Mouse (Mus musculus) urinary bladder, postnatal 10 days (tissue): ENCODE results near the gene Fpgs.

Experiments used
- DNase-seq: peaks from one replicate; pipeline ENCODE4 v3.0.0; 2022; ENCODE audit warnings: low spot score

The Fpgs gene

DNA sequence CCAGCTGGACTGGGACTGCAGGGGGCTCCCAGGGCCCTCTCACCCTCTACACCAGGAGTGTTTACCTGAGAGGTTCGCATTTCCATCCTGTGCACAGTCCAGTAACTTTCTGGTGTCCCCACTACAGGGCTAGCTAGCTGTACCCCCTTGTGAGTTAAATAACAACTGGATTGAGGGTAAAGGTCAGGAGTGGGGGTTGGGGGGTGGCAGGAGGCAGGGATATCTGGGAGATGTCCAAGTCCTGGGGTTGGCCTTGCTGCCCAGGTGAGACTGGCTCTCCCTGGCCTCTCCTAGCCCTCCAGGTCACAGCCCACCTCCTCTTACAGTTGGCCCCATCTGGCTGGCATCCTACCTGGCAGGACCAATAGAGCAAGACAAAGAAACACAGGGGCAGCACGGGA lies at the start of gene Fpgs:
Gene Fpgs (minus strand): TSS at position 125 of the 401 bp plus-strand sequence.
- DNase-seq = no peak

DNA sequence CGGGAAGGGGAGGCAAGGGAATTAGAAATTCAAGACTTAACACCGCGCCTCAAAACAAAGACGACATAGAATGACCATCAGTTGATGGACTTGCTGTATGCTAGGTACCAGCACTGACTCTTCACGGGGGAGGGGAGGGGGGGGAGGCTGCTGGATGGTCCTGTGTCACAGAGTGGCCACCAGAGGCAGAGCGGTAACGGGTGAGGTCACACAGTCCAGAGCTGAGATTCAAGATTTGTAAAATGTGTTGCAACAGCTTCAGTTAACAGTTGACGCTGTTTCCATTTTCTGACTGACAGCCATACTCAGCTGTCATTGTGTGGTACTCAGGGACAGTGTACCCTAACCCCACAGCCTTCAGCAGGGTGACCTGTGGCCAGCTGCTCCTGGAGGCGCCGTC lies 48.2 kb upstream of the Fpgs start:
- no peak for DNase-seq

DNA sequence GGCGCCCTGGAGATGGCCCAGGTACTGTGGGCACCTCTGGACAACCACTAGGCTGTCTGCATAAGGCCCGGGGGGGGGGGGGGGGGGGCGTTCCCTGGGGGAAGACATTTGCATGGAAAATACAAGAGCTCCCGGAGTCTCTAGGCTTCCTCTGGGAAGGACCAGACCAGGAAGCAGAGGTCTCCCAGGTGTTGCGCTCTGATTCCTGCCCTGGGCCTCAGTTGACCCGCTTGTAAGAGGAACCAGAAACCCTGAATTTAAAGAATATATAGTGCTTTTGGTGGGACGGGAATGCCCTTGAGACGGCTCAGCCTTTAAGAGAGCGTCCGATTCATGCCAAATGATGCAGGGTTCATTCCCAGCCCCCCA lies 47.7 kb upstream of the Fpgs start:
- no peak for DNase-seq

DNA sequence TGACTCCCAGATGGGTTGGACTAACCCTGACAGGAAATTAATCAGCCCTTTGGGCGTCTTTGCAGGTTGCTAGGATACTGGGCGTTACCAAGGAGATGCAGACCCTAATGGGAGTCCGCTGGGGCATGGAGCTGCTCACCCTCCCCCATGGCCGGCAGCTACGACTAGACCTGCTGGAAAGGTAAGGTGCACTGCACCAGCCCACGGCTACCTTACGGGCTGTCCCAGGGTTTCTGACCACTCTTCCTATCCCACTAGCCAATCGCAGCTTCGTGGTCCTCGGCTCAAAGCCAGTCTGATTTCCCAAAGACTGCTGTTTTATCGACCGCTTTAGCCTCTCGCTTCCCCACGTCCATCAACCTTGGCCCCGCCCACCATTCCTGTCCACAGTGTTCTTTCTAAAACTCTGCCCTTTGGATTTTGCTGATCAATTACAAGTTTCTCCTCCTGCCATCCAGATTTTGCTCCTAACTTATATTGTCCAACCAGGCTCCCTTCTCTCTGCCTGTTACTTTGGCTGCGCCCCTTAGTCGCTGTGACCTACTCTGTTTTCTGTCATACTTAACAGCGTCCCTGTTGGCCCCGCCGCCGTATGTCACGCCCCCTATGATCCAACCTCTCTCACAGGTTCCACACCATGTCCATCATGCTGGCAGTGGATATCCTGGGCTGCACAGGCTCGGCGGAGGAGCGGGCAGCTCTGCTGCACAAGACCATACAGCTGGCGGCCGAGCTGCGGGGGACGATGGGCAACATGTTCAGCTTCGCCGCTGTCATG lies 47.1 kb upstream of the Fpgs start:
- no peak for DNase-seq

DNA sequence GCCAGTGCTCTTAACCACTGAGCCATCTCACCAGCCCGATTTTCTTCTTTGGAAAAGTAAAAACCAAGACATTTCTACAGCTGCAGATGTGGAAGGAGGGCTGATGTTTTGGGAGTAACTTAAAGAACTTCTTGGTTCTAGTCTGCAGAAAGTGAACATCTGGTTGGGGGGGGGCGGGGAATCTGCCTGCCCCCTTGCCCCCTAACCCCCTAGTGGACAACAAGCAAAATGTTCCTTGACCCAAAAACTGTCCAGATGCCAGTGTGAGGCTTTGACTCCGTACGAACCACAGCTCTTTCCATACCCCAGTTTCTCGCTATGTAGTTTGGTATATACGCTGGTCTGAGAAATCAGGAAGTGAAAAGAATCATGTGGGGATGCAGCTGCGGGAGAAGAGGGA lies 46.3 kb upstream of the Fpgs start:
- no peak for DNase-seq

DNA sequence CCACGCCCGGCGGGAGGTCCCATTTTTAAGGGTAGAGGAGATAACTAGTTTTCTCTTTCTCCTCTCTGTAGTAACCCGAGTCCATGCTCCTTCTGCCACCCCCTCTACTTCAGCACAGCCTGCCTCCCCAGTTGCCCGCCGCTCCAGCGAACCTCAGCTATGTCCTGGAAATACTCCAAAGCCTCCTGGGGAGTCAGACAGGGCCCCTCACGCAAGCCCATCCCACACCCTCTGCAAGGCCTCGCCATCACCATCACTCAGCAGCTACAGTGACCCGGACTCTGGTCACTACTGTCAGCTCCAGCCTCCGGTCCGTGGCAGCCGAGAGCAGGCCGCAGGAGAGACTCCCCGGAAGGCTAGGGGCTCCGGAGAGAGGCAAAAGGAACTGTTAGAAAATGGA lies 45.1 kb upstream of the Fpgs start:
- no peak for DNase-seq

DNA sequence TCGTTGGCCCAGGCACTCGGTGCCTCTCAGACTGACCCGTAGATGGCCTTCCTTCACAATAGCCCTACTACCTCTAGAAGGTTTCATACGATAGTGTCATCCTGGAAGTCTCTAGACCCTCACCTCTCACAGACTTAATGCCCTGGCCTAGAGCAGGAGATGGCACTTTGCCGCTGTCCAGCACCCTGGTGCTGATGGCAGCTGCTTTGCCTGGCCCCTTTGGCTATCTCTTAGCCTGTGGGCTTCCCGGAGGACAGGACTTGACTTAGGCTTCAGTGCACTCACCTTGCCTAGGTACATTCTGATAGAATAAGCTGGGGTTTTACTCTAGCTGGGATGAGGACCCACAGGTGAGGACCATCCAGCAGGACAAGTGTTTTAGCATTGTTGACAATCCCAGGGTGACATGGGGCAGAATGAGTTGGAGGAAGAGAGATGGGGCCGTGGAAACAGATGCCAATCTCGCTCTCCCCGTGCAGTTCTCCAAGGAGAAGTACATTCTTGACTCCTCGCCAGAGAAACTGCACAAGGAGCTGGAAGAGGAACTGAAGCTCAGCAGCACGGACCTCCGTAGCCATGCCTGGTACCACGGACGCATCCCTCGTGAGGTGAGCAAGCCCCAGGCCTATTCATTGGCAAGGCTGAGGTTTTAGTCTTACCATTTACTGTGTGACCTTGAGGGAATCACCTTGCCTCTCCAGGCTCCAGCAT lies 40.5 kb upstream of the Fpgs start:
- DNase-seq = no peak

DNA sequence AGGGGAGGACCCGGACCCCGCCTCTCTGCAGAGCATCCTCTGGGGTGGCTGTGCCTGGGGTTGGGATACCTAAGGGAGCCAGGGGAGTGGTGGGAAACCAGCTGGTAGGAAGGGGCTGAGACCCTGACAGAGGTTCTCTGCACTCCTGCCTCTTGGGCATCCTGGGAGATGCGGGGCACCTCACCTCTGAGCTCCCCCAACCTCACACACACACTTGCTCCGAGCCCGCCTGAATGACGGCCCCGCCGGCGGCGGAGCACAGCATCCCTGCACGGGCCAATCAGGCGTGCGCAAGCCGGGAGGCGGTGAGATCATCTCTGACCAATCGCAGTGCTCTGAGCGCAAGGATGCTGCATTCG lies 38.2 kb upstream of the Fpgs start:
- no peak for DNase-seq

DNA sequence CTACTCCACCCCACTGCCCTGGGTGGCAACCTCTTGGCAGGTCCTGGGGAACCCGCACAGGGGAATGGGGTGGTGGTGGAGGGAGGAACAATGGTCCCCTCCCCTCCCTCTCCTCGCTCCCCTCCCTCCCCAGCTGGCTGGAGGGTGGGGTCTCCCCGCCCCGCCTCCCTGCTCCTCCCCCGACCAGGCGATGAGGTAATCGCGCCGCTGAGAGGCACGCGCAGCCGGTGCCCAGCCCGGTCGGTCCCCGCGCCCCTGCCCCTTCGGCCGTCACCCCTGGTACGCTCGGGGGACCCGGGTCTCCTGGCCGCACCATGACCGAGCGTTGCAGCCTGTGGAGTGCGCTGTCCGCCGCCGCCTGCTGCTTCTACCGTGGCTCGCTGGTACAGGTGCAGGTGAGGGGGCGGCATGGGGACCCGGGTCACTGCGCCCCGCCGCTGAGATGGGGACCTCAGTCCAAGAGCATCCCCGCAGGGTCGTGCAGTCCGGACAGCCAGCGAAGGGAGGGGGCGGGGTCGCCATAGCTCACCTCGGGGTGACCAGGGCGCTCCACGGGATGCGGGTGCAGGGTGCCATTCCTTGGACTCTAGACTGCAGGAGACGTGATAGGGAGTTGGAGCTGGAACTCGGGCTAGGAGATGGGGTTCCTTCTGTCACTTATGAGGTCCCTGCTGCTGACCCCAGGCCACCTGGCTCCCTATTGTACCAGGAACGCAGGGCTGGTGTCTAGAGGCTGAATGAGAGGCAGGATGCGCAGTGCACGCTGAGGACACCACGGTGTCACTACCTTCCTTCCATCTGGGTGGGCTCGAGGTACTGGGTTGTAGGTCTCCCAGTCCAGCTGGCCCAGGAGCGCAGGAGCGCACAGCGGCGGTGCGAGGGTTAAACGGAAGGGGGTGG lies 37.6 kb upstream of the Fpgs start:
- DNase-seq = no peak

DNA sequence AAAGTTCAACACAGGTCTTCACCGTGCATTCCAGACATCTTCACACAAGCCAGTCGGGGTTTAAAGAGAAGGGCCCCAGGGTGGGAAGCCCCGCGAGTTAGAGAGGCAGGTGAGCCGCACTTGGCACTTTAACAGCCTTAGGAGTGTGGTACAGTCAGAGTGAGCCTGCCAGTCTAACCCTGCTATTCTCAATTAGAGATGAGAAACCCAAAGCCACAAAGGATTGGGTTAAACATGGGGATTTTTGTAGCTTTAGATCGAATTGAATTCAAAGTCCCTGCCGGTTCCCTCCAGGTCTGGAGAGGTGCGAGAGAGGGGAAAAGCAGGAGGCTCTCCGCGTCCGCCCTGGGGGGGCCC lies 36.9 kb upstream of the Fpgs start, which contains the start of gene 6330409D20Rik:
Gene 6330409D20Rik (minus strand): TSS at position 101 of the 357 bp plus-strand sequence.
- no peak for DNase-seq

DNA sequence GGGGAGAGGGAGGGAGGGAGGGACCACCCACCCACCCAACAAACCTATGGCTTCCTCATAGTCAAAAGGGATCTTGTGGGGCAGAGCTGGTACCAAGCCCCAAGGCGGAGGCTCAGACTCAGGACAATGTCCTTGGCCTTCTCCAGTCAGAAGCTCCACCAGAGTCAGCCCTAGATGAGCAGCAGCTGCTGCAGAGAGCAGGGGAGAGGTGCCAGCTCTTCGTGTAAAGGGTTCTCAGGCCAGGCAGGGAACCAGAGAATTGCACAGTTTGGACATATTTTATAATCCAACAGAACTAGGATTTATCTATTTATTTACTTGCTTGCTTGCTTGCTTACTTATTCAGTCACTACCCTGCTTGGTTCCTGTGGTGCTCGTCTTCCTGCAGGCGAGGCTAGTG lies 35.4 kb upstream of the Fpgs start:
- no peak for DNase-seq

DNA sequence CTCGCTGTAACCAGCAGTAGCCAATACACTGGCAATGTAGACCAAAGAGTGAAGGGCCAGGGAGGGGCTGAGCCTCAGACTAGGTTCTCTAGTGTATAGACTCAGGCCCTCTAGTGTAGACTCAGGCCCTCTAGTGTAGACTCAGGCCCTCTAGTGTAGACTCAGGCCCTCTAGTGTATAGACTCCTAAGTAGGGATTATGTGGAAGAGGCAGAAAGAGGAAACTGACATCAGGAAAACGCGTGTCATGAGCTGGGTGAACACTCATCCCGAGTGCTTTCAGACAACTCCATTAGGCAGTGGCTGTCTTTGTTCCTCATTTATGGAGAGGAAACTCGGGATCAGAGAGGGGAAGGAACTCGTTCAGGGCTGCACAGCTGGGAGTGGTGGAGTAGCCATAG lies 33.1 kb upstream of the Fpgs start:
- DNase-seq = no peak

DNA sequence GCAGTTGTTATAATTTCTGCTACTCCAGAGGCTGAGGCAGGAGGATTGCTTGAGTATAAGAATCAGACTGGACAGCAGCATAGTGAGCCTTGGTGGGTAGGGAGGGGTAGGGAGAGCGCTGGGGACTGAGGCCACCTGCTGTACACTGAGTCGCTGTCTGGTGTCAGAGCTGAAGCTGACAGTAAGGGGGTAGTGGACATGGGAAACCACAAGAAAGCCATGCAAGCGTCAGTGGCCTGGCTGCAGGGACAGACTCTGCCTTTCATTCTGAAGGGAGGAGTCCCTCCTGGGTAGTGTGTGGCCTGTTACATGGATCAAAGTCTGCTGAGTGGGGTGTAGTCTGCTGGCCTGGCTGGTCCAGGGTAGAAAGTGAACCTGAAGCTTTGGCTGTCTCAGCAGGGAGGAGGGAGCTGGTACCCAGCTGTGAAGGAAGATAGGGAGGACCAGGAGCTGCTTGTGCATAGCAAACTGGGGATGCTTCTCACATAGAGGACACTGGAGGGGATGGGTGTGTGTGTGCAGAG lies 32.4 kb upstream of the Fpgs start:
- no peak for DNase-seq

DNA sequence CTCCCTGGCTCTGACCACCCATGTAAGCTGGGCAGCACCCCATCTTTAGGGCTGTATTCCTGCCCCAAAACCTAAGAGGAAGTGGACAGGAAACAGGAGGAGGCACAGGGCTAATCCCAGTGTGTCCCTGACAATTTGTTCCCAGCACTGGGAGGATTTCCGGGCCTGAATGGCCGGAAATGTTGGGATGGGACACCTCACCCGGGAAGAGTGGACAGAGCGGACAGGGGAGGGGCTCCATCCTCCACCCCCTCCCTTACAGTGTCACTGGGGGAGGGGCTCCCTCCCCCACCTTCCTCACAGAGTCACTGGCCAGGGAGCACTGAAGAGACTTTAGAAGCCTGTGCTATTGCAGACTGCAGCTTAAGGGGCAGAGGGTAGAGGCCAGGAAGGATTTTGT lies 31.0 kb upstream of the Fpgs start:
- no peak for DNase-seq

DNA sequence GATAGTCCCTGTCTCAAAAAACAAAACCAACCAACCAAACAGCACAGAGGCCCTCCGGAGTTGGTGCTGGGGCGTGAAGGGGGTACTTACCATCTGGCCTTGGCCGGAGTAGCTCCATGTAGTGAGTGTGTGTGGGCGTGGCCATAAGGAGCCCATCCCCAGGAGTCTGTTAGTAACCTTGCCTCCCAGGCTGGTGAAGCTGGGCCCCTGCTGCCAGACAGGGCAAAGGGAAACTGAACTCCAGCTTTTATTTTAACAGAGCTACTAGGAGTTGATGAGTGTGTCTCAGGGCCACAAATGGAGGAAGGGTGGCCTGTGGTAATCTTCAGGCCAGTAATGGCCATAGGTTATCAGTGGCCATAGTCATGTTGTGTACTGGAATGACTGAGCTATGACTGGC lies 30.5 kb upstream of the Fpgs start:
- no peak for DNase-seq

DNA sequence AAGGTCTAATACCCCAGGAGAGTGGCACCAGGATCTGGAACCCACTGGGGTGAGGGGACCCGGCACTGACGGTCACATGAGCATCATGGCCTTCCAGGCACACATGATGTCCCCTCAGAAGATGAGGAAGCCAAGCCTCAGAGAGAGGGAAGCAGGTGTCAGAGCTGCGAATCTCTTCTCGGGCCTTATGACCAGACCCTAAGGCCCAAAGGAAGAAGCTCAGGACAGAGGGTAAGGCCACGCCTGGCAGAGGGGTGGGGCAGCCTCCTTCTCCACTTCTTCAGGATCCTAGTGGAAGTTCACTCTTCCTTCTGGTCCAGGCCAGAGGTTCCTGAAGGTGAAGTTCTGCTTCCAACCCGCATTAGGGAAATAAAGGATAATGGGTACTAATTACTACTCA lies 28.8 kb upstream of the Fpgs start:
- DNase-seq = no peak

DNA sequence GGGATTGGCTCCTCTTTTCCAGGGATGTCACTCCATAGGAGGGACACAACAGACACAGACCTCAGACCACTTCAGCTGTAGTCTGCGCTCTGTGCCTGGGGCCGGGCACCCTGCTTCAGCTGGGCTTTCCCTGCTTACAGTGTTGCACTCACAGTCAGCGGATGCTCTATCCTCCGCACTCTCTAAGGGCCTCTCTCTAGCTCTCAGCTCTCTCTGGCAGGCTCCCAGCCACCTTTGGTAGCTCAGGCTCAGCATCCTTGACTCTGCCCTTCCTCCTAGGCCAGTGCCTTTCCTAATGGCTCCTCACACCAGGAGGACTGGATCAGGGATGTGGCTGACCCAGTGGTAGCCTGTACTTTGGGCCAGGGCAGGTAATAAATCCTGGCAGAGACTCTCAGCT lies 28.0 kb upstream of the Fpgs start:
- no peak for DNase-seq

DNA sequence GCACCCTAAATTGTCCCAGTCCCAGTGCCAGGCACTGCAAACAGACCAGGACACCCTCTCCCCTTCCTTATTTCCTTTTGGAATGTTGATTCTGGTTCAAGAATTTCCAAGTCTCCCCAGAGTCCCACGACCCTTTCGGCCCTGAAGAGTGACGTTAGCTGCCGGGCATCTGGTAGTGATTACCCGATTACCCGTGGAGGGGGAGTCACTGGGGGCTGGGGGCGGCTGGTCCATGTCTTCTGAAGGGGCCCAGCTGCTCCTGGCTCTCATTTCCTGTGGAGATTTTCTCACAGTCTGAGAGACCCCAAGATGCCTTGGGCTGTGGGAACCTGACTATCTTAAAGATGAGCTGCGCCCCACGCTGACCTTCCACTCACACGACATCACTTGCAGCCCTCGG lies 26.9 kb upstream of the Fpgs start:
- DNase-seq = no peak

DNA sequence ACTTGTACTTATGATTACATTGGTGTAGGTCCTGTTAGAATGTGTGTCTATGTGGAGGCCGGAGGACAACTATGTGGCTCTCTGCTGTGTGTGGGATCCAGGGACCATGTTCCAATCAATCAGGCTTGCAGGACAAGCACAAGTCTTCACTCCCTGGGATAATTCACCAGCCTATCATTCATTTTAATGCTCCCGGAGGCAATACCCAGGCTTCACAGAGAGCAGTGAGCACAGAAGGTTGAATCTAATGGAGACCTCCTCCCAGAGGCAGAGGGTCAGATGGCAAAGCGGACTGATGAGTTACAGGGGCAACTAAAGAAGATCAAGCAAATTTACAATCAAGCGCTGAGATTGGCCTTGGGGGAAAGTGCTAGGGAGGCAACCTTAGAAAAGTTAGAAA lies 25.6 kb upstream of the Fpgs start:
- no peak for DNase-seq

DNA sequence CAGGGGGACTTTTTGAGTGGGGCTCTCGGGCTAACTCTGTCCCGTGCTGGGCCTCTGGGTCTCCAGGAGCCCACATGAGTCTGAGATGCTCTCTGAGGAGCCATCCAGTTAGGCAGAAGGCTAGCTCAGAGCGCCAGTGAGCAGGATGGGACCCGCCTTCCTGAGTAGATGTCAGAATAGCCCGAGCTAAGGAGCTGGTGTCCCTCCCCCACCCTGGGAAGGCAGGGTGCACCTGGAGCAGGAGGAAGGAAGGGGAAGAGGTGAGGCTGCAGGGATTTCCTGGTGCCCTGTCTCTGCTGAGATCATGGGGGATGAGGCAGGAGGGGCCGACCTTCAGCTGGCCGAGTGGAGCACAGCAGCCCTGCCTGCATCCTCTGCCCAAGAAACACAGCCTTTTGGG lies 24.5 kb upstream of the Fpgs start:
- DNase-seq = no peak

DNA sequence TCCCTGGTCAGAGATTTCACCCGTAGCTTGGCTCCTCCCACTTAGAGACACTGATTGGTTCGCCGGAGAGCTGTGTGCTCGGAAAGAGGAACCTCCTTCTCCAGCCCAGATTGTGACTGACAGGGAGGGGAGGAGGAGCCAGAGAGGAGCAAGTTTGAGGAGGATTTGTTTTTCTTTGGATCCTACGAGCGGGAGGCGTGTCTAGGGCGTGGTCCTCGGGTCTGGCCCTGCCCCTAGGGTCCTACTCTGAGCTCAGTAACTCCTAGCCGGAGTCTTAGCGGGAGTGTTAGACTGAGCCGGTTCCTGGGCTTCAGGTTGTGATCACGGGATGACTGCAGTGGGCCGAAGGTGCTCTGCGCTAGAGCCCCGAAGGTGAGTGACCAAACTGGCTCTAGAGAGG lies 23.5 kb upstream of the Fpgs start:
- DNase-seq = peak; percentile 50
